8 mouse cellular contexts compared by ENCODE assay signal in the genomic region with DNA sequence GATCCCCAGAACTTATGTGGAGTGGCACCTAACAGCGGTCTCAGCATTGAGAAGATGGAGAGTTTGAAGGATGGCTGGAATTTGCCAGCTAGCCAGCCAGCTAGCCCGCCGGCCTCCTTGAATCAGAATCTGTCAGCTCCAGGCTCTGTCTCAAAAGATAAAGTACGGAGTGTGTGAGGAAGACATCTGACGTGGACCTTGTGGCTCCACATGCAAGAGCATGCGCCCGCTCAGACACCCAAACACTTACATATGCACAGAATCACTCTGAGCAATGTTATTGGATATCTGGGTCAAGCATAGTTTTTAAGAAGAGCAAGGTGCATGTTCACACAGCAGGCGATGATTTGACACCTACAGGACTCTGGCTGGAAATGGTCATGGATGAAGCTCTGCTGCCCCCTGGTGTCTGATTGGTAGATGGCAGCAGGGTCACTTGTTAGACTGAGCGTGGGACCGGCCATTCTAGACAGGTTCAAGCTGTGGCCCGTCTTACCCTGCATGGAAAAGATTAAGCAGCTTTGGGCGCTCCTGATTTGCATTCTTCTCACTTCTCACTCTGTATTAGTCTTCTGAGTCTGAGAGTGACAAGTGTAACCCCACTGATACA. TPM values are rescaled to one million over a fixed set of nuclear protein-coding genes. Genes with fewer than 3 reads are reported as not detected.
A peak's percentile ranks its signal among the peaks of the same experiment; 100 is the strongest.
DNase-seq lines count a peak whose midpoint lies in the region; ATAC-seq and TF ChIP-seq lines count a peak whose summit lies in the region.

No protein-coding gene starts in this region.

- H3K27ac ChIP-seq in heart, embryonic 11.5 days (ENCODE audit: low read depth, low read length) = no peak overlapping the region
- H3K27ac ChIP-seq in kidney, adult 2 months (ENCODE audit: insufficient read depth, low read depth, low read length) = no peak overlapping the region
- H3K27ac ChIP-seq in limb, embryonic 10.5 days = no peak overlapping the region

- 31% methylated on average over 12 of the region's 12 CpGs for WGBS in heart, embryonic 11.5 days (ENCODE audit: insufficient replicate concordance)
- 37% methylated on average over 12 of the region's 12 CpGs for WGBS in kidney, adult 2 months
- WGBS in limb, embryonic 10.5 days = 44% methylated on average over 12 of the region's 12 CpGs

- TF ChIP-seq CTCF in kidney, adult 2 months (conservative IDR thresholded peaks at IDR 0.05; ENCODE audit: insufficient read depth, insufficient read length, low read depth, low read length) = peak; percentile 99; the same call in 1 of the 2 replicates

- no peak for ATAC-seq in heart, embryonic 11.5 days (replicated peaks; ENCODE audit: insufficient number of reproducible peaks, low FRiP score, low TSS enrichment)
- peak; percentile 79 for ATAC-seq in granulocyte monocyte progenitor cell, adult 5-6 weeks (replicated peaks; ENCODE audit: poor library complexity, severe bottlenecking)

- no peak overlapping the region for H3K4me3 ChIP-seq in heart, embryonic 11.5 days (ENCODE audit: low read depth, low read length)
- no peak overlapping the region for H3K4me3 ChIP-seq in kidney, adult 2 months (ENCODE audit: insufficient read depth, low read depth, low read length)
- H3K4me3 ChIP-seq in limb, embryonic 10.5 days = no peak overlapping the region

- TF ChIP-seq POLR2A in kidney, adult 2 months (IDR thresholded peaks at IDR 0.05; ENCODE audit: low read depth, low read length) = no peak

- H3K27me3 ChIP-seq in heart, embryonic 11.5 days (ENCODE audit: control insufficient read depth, insufficient read depth, low read length) = no peaks in the 10 kb centered on the region
- H3K27me3 ChIP-seq in kidney, adult 2 months (replicated peaks; ENCODE audit: control insufficient read depth, insufficient read depth, low read length) = no peaks in the 10 kb centered on the region
- no peaks in the 10 kb centered on the region for H3K27me3 ChIP-seq in limb, embryonic 10.5 days (ENCODE audit: low read depth, poor library complexity, severe bottlenecking)

- DNase-seq in heart, adult 11 months = peak; percentile 97
- peak; percentile 85 for DNase-seq in embryo, embryonic 11 days
- peak; percentile 93 for DNase-seq in kidney, adult 2 months
- DNase-seq in limb, embryonic 10.5 days (ENCODE audit: low spot score) = peak; percentile 92
- peak; percentile 60 to 83 for DNase-seq in monocyte, adult 2 months (ENCODE audit: low read depth in 1 of 2, low spot score in 2 of 2)
- DNase-seq in spleen, postnatal 36 days (ENCODE audit: low spot score in 2 of 2) = peak; percentile 76 to 82

- H3K9me3 ChIP-seq in heart, embryonic 11.5 days (replicated peaks; ENCODE audit: control insufficient read depth, low read length) = no peaks in the 10 kb centered on the region
- H3K9me3 ChIP-seq in limb, embryonic 10.5 days (replicated peaks) = no peaks in the 10 kb centered on the region

- no peak overlapping the region for H3K9ac ChIP-seq in heart, embryonic 11.5 days (ENCODE audit: low read depth, low read length)

- no peaks in the 10 kb centered on the region for H3K4me1 ChIP-seq in heart, embryonic 11.5 days (ENCODE audit: control insufficient read depth, insufficient read depth, low read length)
- no peaks in the 10 kb centered on the region for H3K4me1 ChIP-seq in kidney, adult 2 months (ENCODE audit: control insufficient read depth, insufficient read depth, low read length)
- H3K4me1 ChIP-seq in limb, embryonic 10.5 days = 0 out of 2 replicates have a peak, but pooled peaks cover 3% of the 10 kb centered on the region

- no peaks in the 10 kb centered on the region for H3K36me3 ChIP-seq in heart, embryonic 11.5 days (ENCODE audit: control insufficient read depth, insufficient read depth, low read length)
- H3K36me3 ChIP-seq in kidney, adult 2 months (ENCODE audit: control insufficient read depth, insufficient read depth, low read length) = no peaks in the 10 kb centered on the region
- peaks cover 25% of the 10 kb centered on the region for H3K36me3 ChIP-seq in limb, embryonic 10.5 days

- no peak overlapping the region for H3K4me2 ChIP-seq in heart, embryonic 11.5 days

RNA-seq across cellular contexts. Expression of a gene that starts 11.0 kb away (rescaled TPM):
- polyA plus RNA-seq in heart, embryonic 11.5 days (2014; fragmentation: Nextera tagmentation; extraction: Ambion mirVana) = 1.0 and 1.6 TPM in 2 replicates
- not detected in 2 replicates for total RNA-seq in granulocyte monocyte progenitor cell, adult 5-6 weeks (2014; fragmentation: Nextera tagmentation)
- 1.6 and 2.5 TPM in 2 replicates for total RNA-seq in granulocyte monocyte progenitor cell, adult 5-6 weeks (2017)
- 8,481 and 8,923 TPM in 2 replicates for polyA plus RNA-seq in kidney, adult 2 months (2012; rRNA removed)
- polyA plus RNA-seq in limb, embryonic 10.5 days (2016; fragmentation: Nextera tagmentation; extraction: Ambion mirVana) = 0.69 and 0.84 TPM in 2 replicates

RNA-seq across cellular contexts. Expression of a gene that starts 18.5 kb away (rescaled TPM):
- 26.7 and 27.7 TPM in 2 replicates for polyA plus RNA-seq in heart, embryonic 11.5 days (2014; fragmentation: Nextera tagmentation; extraction: Ambion mirVana)
- not detected in 2 replicates for total RNA-seq in granulocyte monocyte progenitor cell, adult 5-6 weeks (2014; fragmentation: Nextera tagmentation)
- not detected in 2 replicates for total RNA-seq in granulocyte monocyte progenitor cell, adult 5-6 weeks (2017)
- 16.3 and 20.3 TPM in 2 replicates for polyA plus RNA-seq in kidney, adult 2 months (2012; rRNA removed)
- polyA plus RNA-seq in limb, embryonic 10.5 days (2016; fragmentation: Nextera tagmentation; extraction: Ambion mirVana) = 97.6 and 110 TPM in 2 replicates

RNA-seq across cellular contexts. Expression of a gene that starts 37.9 kb away (rescaled TPM):
- 0.23 TPM in 1 of 2 replicates, not detected in the other for polyA plus RNA-seq in heart, embryonic 11.5 days (2014; fragmentation: Nextera tagmentation; extraction: Ambion mirVana)
- not detected in 2 replicates for total RNA-seq in granulocyte monocyte progenitor cell, adult 5-6 weeks (2014; fragmentation: Nextera tagmentation)
- not detected in 2 replicates for total RNA-seq in granulocyte monocyte progenitor cell, adult 5-6 weeks (2017)
- 0.43 and 0.80 TPM in 2 replicates for polyA plus RNA-seq in kidney, adult 2 months (2012; rRNA removed)
- polyA plus RNA-seq in limb, embryonic 10.5 days (2016; fragmentation: Nextera tagmentation; extraction: Ambion mirVana) = 0.15 and 0.30 TPM in 2 replicates

Comparison
In these comparisons a context has a peak if more than half of its experiments do, and no peak if none do; other contexts are left out.
1. RNA of a gene that starts 11.0 kb away (polyA plus RNA-seq): 8,481 to 8,923 TPM in kidney, adult 2 months; 1.0 to 1.6 TPM in heart, embryonic 11.5 days and 0.69 to 0.84 TPM in limb, embryonic 10.5 days; every median in the first group is over 1,000 times any median in the second.
2. Peak in every context shown above with its lines, with median percentiles within 50 percentile points of each other: DNase-seq.